Mouse (Mus musculus): ENCODE measurements at regions not wholly inside any gene's neighbourhood (a gene's known extent, or its start where the extent isn't known, plus 50 kb on each side); places are given as distances from the start of the nearest gene placed in this dataset.

GRCm38 (mm10) chr3:56863591-56863990 is 438.2 kb downstream of the Tm4sf1 start:
- TF ChIP-seq POLR2A (IDR thresholded peaks at IDR 0.05; ENCODE audit: insufficient read depth, low read length) (no peak), CTCF (IDR thresholded peaks at IDR 0.05; ENCODE audit: low read depth, low read length) (no peak)

Measured in ES-Bruce4 (cell line).